Mouse (Mus musculus): ENCODE measurements around the gene Erc2. TPM values are rescaled to one million over a fixed set of nuclear protein-coding genes. Genes with fewer than 3 reads are reported as not detected.

The Erc2 gene
- total and polyA plus RNA-seq, 2 experiments: 6.1 to 7.0 TPM

- no peaks in the 10 kb centered on the region for H3K4me1 ChIP-seq (ENCODE audit: control insufficient read depth, insufficient read depth, low read length)
- 86% methylated on average over 5 of the region's 5 CpGs for WGBS
- no peak overlapping the region for H3K9ac ChIP-seq (ENCODE audit: low read depth, low read length)
- no peak overlapping the region for H3K27ac ChIP-seq (replicated peaks; ENCODE audit: insufficient read depth, low read depth, low read length)
- no peaks in the 10 kb centered on the region for H3K79me2 ChIP-seq (ENCODE audit: control insufficient read depth, insufficient read depth, low read length)
- H3K36me3 ChIP-seq (ENCODE audit: control insufficient read depth, insufficient read depth, low read length): no peaks in the 10 kb centered on the region
- TF ChIP-seq POLR2A (IDR thresholded peaks at IDR 0.05; ENCODE audit: extremely low read depth, insufficient read depth, low read length) (no peak), CTCF (IDR thresholded peaks at IDR 0.05; ENCODE audit: low read depth, low read length) (no peak)
- H3K4me3 ChIP-seq (ENCODE audit: insufficient read depth, low read depth, low read length): no peak overlapping the region
- no peak for DNase-seq (ENCODE audit: extremely low read depth, low read depth, low spot score)
- no peaks in the 10 kb centered on the region for H3K27me3 ChIP-seq (ENCODE audit: control insufficient read depth, insufficient read depth, low read length)
These were observed 783.1 kb downstream of the Erc2 start for GRCm38 (mm10) chr14:28405277-28405840.

- WGBS: 93% methylated on average over 1 of the region's 1 CpGs
- no peaks in the 10 kb centered on the region for H3K4me1 ChIP-seq (ENCODE audit: control insufficient read depth, insufficient read depth, low read length)
- no peak overlapping the region for H3K9ac ChIP-seq (ENCODE audit: low read depth, low read length)
- H3K36me3 ChIP-seq (ENCODE audit: control insufficient read depth, insufficient read depth, low read length): no peaks in the 10 kb centered on the region
- no peak for DNase-seq (ENCODE audit: extremely low read depth, low read depth, low spot score)
- H3K27me3 ChIP-seq (ENCODE audit: control insufficient read depth, insufficient read depth, low read length): no peaks in the 10 kb centered on the region
- TF ChIP-seq POLR2A (IDR thresholded peaks at IDR 0.05; ENCODE audit: extremely low read depth, insufficient read depth, low read length) (no peak), CTCF (IDR thresholded peaks at IDR 0.05; ENCODE audit: low read depth, low read length) (no peak)
- no peak overlapping the region for H3K4me3 ChIP-seq (ENCODE audit: insufficient read depth, low read depth, low read length)
- no peak overlapping the region for H3K27ac ChIP-seq (replicated peaks; ENCODE audit: insufficient read depth, low read depth, low read length)
- no peaks in the 10 kb centered on the region for H3K79me2 ChIP-seq (ENCODE audit: control insufficient read depth, insufficient read depth, low read length)
These were observed 787.2 kb downstream of the Erc2 start for GRCm38 (mm10) chr14:28409390-28409789.

GRCm38 (mm10) chr14:28409796-28410347 is 787.6 kb downstream of the Erc2 start:
- WGBS: 97% methylated on average over 4 of the region's 4 CpGs
- DNase-seq (ENCODE audit: extremely low read depth, low read depth, low spot score): no peak
- no peak for TF ChIP-seq POLR2A (IDR thresholded peaks at IDR 0.05; ENCODE audit: extremely low read depth, insufficient read depth, low read length)

DNA sequence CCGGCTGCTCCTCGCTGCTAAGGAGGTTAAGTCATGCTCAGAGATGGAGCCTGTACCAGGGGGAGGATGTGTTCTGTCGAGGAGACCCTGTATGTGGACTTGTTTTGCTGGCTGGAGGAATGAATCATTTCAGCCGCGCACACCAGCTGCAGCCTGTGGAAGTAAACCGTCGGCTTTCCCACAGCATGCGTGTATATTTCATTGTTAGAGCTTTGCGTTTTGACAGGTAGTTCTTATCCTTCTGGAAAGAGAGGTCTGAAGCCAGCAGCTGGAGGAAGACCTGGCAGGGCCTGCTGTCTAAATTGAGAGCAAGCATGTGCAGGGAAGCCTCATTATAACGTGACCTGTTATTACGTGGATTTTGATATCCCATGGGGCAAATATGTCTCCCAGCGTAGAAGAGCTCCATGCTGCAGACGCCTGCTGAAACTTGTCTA is 788.6 kb downstream of the Erc2 start:
- Histone ChIP-seq H3K4me1 (ENCODE audit: control insufficient read depth, insufficient read depth, low read length) (no peaks in the 10 kb centered on the region), H3K9ac (ENCODE audit: low read depth, low read length) (no peak overlapping the region), H3K79me2 (ENCODE audit: control insufficient read depth, insufficient read depth, low read length) (no peaks in the 10 kb centered on the region), H3K36me3 (ENCODE audit: control insufficient read depth, insufficient read depth, low read length) (no peaks in the 10 kb centered on the region), H3K27ac (replicated peaks; ENCODE audit: insufficient read depth, low read depth, low read length) (no peak overlapping the region), H3K4me3 (ENCODE audit: insufficient read depth, low read depth, low read length) (no peak overlapping the region), H3K27me3 (ENCODE audit: control insufficient read depth, insufficient read depth, low read length) (no peaks in the 10 kb centered on the region)
- TF ChIP-seq CTCF (IDR thresholded peaks at IDR 0.05; ENCODE audit: low read depth, low read length) (no peak), POLR2A (IDR thresholded peaks at IDR 0.05; ENCODE audit: extremely low read depth, insufficient read depth, low read length) (no peak)
- DNase-seq (ENCODE audit: extremely low read depth, low read depth, low spot score): no peak
- WGBS: 89% methylated on average over 13 of the region's 13 CpGs

More at GRCm38 (mm10) chr14:28409796-28410347, 787.6 kb downstream of the Erc2 start:
- H3K36me3 ChIP-seq (ENCODE audit: control insufficient read depth, insufficient read depth, low read length): no peaks in the 10 kb centered on the region
- H3K79me2 ChIP-seq (ENCODE audit: control insufficient read depth, insufficient read depth, low read length): no peaks in the 10 kb centered on the region
- no peaks in the 10 kb centered on the region for H3K4me1 ChIP-seq (ENCODE audit: control insufficient read depth, insufficient read depth, low read length)
- no peaks in the 10 kb centered on the region for H3K27me3 ChIP-seq (ENCODE audit: control insufficient read depth, insufficient read depth, low read length)
- no peak overlapping the region for H3K9ac ChIP-seq (ENCODE audit: low read depth, low read length)
- no peak overlapping the region for H3K27ac ChIP-seq (replicated peaks; ENCODE audit: insufficient read depth, low read depth, low read length)
- no peak overlapping the region for H3K4me3 ChIP-seq (ENCODE audit: insufficient read depth, low read depth, low read length)

- no peak overlapping the region for H3K9ac ChIP-seq (ENCODE audit: low read depth, low read length)
- no peaks in the 10 kb centered on the region for H3K79me2 ChIP-seq (ENCODE audit: control insufficient read depth, insufficient read depth, low read length)
- no peaks in the 10 kb centered on the region for H3K4me1 ChIP-seq (ENCODE audit: control insufficient read depth, insufficient read depth, low read length)
- H3K27me3 ChIP-seq (ENCODE audit: control insufficient read depth, insufficient read depth, low read length): no peaks in the 10 kb centered on the region
- H3K27ac ChIP-seq (replicated peaks; ENCODE audit: insufficient read depth, low read depth, low read length): no peak overlapping the region
- no peaks in the 10 kb centered on the region for H3K36me3 ChIP-seq (ENCODE audit: control insufficient read depth, insufficient read depth, low read length)
- H3K4me3 ChIP-seq (ENCODE audit: insufficient read depth, low read depth, low read length): no peak overlapping the region
- no peak for TF ChIP-seq POLR2A (IDR thresholded peaks at IDR 0.05; ENCODE audit: extremely low read depth, insufficient read depth, low read length)
- TF ChIP-seq CTCF (IDR thresholded peaks at IDR 0.05; ENCODE audit: low read depth, low read length): no peak
- no peak for DNase-seq (ENCODE audit: extremely low read depth, low read depth, low spot score)
- WGBS: 77% methylated on average over 8 of the region's 8 CpGs
These were observed 790.2 kb downstream of the Erc2 start for GRCm38 (mm10) chr14:28412252-28412995.

GRCm38 (mm10) chr14:28413516-28413915 is 791.3 kb downstream of the Erc2 start:
- TF ChIP-seq CTCF (IDR thresholded peaks at IDR 0.05; ENCODE audit: low read depth, low read length) (no peak), POLR2A (IDR thresholded peaks at IDR 0.05; ENCODE audit: extremely low read depth, insufficient read depth, low read length) (no peak)
- DNase-seq (ENCODE audit: extremely low read depth, low read depth, low spot score): no peak
- Histone ChIP-seq H3K27ac (replicated peaks; ENCODE audit: insufficient read depth, low read depth, low read length) (no peak overlapping the region), H3K4me1 (ENCODE audit: control insufficient read depth, insufficient read depth, low read length) (no peaks in the 10 kb centered on the region), H3K79me2 (ENCODE audit: control insufficient read depth, insufficient read depth, low read length) (no peaks in the 10 kb centered on the region), H3K36me3 (ENCODE audit: control insufficient read depth, insufficient read depth, low read length) (no peaks in the 10 kb centered on the region), H3K9ac (ENCODE audit: low read depth, low read length) (no peak overlapping the region), H3K4me3 (ENCODE audit: insufficient read depth, low read depth, low read length) (no peak overlapping the region), H3K27me3 (ENCODE audit: control insufficient read depth, insufficient read depth, low read length) (no peaks in the 10 kb centered on the region)
- 88% methylated on average over 7 of the region's 7 CpGs for WGBS
